Mouse (Mus musculus): Measurements from ENCODE around the gene Gm5485. TPM values are rescaled to one million over a fixed set of nuclear protein-coding genes. Genes with fewer than 3 reads are reported as not detected.

Gene Gm5485
- polyA plus RNA-seq, 1 experiment = not detected

DNA sequence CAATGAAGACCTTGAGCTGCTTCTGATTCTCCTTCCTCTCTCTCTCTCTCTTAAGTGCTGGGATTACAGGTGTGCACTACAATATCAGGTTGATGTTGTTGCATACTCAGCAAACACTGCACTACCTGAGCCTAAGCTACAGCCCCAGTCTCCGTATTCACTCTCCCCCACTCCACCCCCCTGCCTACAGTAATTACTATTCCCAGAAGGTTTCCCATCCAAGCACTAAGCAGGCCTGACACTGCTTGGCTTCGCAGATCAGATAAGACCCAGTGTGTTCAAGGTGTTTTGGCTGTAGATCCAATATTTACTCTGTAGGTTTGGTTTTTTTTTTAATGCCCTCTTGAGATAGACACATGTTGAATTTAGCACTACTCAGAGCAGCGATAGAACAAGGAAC is 2.1 kb downstream of the Gm5485 start:
- DNase-seq (ENCODE audit: low read depth) = no peak
- TF ChIP-seq CTCF (IDR thresholded peaks at IDR 0.05; ENCODE audit: borderline replicate concordance, extremely low read depth, insufficient read depth, insufficient read length) (no peak), POLR2A (IDR thresholded peaks at IDR 0.05; ENCODE audit: borderline replicate concordance, extremely low read depth, insufficient read depth, insufficient read length, poor library complexity, severe bottlenecking) (no peak)

DNA sequence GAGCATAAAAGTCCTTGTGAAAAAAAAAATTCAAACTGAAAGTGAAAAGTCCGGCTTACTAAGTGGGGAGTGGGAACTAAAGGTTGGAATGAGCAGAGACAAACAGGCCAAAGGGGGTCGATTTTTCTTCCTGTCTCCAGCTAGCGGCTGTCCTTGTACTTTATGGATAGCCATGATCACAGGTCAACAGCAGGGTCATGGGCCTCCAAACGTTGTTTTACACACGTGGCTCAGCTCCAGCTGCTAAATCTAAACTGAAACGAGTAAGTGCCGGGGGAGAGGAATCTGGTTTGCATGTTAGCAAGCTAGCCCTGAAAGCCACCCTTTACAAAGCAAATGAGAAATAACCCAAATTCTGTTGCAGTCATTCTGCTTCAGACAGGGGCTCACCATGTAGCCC is 2.6 kb downstream of the Gm5485 start:
- TF ChIP-seq CTCF (IDR thresholded peaks at IDR 0.05; ENCODE audit: borderline replicate concordance, extremely low read depth, insufficient read depth, insufficient read length) (no peak), POLR2A (IDR thresholded peaks at IDR 0.05; ENCODE audit: borderline replicate concordance, extremely low read depth, insufficient read depth, insufficient read length, poor library complexity, severe bottlenecking) (no peak)
- DNase-seq (ENCODE audit: low read depth) = no peak

DNA sequence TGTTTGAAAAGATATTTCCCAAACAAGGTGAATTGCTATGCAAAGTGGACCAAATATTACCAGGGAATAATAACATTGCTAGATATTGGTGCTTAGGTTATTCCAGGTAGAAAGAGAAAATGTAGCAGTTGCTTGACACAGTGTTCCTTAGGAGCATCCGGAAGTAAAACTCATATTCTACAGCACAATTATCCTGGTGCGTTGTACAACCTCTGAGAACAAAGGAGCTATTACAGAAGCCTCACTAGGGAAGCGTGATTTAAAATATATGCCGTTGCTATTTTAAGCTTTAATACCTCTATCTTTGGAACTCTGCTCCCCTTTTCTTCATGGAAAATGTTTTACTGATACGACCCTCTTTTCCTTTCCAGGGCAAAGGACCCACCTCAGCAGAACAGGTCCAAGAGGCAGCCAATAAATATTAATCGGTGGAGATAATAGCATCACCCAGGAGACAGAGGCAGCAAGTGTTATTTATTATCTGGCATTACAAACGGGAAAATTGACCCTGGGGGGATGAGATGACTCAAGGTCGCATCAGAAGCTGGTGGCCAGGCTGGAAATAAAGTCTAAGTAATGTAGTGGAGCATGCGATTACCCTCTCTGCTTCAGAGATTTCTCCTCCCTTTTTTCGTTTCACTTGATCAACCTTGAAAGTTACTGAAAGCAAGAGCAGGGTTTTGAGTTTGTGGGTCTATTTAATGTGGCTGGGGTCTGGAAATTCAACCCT is 6.4 kb downstream of the Gm5485 start:
- TF ChIP-seq POLR2A (IDR thresholded peaks at IDR 0.05; ENCODE audit: borderline replicate concordance, extremely low read depth, insufficient read depth, insufficient read length, poor library complexity, severe bottlenecking) = no peak
- TF ChIP-seq CTCF (IDR thresholded peaks at IDR 0.05; ENCODE audit: borderline replicate concordance, extremely low read depth, insufficient read depth, insufficient read length) = no peak
- no peak for DNase-seq (ENCODE audit: low read depth)

DNA sequence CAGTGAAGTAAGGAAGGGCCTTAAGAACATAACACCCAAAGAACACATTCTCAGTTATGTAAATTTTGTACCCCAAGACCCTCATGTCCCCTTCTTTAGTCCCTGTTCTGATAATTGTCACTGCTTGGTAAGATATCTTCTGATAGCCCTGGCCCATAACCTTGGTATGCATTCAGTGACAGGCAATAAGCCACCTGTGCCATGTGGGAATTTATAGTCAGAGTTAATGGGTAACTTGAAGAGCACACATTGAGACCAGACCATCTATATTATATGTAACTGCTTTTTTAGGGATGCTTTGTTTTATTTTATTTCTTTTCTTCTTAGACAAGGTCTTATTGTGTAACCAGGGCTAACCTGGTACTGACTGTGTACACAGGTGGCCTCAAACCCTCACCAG is 8.2 kb downstream of the Gm5485 start:
- TF ChIP-seq POLR2A (IDR thresholded peaks at IDR 0.05; ENCODE audit: borderline replicate concordance, extremely low read depth, insufficient read depth, insufficient read length, poor library complexity, severe bottlenecking) = no peak
- no peak for DNase-seq (ENCODE audit: low read depth)

DNA sequence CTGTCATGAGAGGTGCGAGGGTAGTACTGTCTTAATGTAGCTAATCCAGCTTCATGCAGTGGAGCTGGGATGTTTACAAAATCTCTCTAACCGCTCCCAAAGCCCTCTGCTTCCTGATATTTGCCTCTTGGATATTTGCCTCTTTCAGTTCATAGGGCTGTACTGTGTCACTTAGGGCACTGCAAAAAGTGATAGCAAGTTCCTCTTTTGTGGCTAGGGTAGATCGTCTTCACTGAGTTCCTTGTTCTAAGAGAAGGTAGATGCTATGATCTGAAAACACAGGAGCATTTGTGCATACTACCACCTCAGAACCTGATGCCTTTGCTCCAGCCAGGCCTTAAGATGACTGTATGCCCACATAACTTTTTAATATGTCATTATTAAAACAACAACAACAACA is 8.8 kb downstream of the Gm5485 start:
- DNase-seq (ENCODE audit: low read depth) = no peak
- TF ChIP-seq CTCF (IDR thresholded peaks at IDR 0.05; ENCODE audit: borderline replicate concordance, extremely low read depth, insufficient read depth, insufficient read length) = no peak

DNA sequence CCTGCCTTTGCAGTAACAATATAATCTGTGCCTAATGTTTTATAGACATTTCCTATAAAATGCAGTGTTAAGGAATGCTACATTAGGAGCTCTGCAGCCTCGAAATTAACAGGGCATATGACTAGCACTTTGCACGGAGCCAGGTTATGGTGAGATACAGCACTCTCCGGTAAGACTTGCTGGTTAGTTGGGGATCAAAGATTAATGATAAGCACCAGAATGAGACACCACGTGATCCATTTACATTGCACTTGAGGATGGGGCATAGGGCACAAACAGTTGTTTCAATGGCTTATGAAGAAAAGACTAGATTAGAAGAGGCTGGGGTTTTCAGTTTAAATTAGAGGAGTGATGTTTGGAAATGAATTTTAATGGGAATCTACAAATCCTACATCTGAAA is 9.3 kb downstream of the Gm5485 start:
- TF ChIP-seq CTCF (IDR thresholded peaks at IDR 0.05; ENCODE audit: borderline replicate concordance, extremely low read depth, insufficient read depth, insufficient read length) (no peak), POLR2A (IDR thresholded peaks at IDR 0.05; ENCODE audit: borderline replicate concordance, extremely low read depth, insufficient read depth, insufficient read length, poor library complexity, severe bottlenecking) (no peak)
- DNase-seq (ENCODE audit: low read depth) = no peak

DNA sequence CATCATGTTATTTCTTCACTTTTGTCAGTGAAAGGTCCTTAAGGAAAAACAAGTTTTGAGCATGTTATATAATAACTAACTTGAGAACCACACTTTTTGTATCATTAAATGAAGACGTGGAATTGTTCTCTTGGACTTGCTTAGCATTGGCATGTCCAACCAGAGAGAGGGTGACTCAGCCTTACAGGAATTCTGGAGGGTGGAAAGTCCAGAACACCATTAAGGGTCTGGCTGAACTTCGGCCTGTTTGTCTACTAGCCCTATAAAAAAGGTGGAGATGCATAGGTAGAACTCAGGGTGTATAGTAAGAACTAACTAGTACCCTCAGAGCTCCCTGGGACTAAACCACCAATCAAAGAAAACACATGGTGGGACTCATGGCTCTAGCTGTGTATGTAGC is 16.9 kb downstream of the Gm5485 start:
- DNase-seq (ENCODE audit: low read depth) = no peak
- TF ChIP-seq CTCF (IDR thresholded peaks at IDR 0.05; ENCODE audit: borderline replicate concordance, extremely low read depth, insufficient read depth, insufficient read length) = no peak
- no peak for TF ChIP-seq POLR2A (IDR thresholded peaks at IDR 0.05; ENCODE audit: borderline replicate concordance, extremely low read depth, insufficient read depth, insufficient read length, poor library complexity, severe bottlenecking)

DNA sequence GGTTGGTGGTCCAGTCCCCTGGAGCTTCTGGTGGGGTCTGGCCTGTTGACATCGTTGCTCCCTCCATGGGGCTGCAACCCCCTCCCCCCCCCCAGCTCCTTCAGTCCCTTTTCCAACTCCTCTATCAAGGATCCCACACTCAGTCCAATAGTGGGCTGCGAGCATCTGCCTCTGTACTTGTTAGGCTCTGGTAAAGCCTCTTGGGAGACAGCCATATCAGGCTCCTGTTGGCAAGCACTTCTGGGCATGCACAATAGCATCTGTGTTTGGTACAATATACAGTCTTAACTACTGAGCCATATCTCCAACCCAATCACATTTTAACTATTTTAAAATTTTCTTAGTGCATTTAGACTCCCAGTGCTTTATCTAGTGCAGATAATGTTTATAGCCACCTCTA is 25.2 kb downstream of the Gm5485 start:
- TF ChIP-seq CTCF (IDR thresholded peaks at IDR 0.05; ENCODE audit: borderline replicate concordance, extremely low read depth, insufficient read depth, insufficient read length) (no peak), POLR2A (IDR thresholded peaks at IDR 0.05; ENCODE audit: borderline replicate concordance, extremely low read depth, insufficient read depth, insufficient read length, poor library complexity, severe bottlenecking) (no peak)
- DNase-seq (ENCODE audit: low read depth) = peak; percentile 20

DNA sequence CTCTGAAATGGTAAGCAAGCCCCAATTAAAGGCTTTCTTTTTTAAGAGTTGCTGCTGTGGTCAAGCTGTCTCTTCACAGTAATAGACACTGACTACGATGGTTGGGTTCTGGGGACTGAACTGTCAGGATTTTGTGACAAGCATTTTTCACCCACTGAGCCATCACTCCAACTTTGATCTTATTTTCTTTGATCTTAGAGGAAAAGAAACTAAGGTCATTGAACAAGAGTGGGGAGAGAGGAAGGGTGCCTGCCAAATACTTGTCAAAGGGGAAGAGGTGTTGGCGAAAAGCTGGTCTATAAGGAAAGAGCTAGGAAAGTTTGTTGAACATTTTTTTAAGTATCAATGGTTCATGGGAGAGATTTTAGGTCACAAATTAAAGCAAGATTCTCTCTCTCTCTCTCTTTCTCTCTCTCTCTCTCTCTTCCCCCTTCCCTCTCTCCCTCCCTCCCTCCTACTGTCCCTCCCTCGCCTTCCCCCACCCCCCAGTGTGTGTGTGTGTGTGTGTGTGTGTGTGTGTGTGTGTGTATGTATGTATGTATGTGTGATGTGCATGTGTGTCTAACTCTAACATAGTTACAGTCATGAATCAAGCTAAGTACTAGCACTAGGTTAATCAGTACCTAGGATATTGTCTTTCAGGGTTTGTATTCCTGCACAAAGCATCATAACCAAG is 28.5 kb downstream of the Gm5485 start:
- TF ChIP-seq POLR2A (IDR thresholded peaks at IDR 0.05; ENCODE audit: borderline replicate concordance, extremely low read depth, insufficient read depth, insufficient read length, poor library complexity, severe bottlenecking) = no peak
- no peak for DNase-seq (ENCODE audit: low read depth)

DNA sequence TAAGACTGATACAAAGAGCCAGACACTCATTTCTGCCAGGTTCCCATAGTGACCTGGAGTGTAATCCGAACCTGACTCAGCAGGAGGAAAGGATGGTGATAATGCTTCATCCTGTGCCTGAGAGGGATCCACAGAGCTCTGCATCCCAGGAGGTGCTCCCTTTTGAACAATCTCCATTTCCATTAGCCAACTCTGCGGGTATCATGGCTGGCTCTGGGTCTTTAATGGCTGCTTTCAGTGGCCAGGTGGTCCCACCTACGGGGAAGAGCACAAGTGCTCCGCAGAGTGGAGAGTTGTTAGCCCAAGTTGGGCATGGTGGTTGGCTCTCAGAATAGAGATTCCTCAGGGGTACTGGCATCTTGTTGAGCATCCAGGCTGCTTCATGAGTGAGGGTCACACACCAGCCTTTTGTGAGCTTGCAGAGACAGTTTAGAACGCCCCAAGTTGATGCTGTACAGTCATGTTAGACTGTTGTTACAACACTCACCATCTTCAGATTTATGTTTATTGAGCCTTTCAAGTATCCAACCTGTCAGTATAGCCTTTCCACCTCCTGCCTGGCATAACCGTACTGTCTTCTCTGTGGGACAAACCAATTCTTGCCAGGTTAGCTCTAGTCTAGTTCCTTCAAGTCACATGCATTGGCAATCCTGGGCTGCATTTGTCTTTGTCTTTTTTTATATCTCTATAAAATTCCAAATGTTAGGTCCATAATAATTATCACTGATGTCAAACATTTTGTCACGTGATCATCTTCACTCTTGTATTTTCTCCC is 38.3 kb downstream of the Gm5485 start:
- no peak for DNase-seq (ENCODE audit: low read depth)
- no peak for TF ChIP-seq POLR2A (IDR thresholded peaks at IDR 0.05; ENCODE audit: borderline replicate concordance, extremely low read depth, insufficient read depth, insufficient read length, poor library complexity, severe bottlenecking)

DNA sequence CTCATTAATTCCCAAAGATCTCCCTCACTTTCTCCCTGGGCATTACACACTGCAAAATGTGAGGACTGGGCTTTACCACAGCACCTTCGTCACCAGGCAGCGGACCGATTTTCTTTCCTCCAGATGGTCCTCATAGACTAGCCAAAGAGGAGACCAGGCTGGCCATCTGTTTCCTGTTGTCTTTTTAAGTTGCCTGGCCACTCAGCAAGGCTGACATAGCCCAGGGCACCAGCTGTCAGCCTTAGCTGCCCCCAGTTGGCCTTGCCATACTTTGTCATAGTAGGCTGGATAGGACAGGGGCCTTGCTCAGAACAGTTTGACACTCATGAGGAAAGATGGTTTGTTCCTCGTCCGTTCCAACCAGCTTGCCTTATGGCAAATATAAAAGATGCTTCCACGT is 39.8 kb downstream of the Gm5485 start:
- DNase-seq (ENCODE audit: low read depth) = peak; percentile 15
- TF ChIP-seq CTCF (IDR thresholded peaks at IDR 0.05; ENCODE audit: borderline replicate concordance, extremely low read depth, insufficient read depth, insufficient read length) (no peak), POLR2A (IDR thresholded peaks at IDR 0.05; ENCODE audit: borderline replicate concordance, extremely low read depth, insufficient read depth, insufficient read length, poor library complexity, severe bottlenecking) (no peak)

DNA sequence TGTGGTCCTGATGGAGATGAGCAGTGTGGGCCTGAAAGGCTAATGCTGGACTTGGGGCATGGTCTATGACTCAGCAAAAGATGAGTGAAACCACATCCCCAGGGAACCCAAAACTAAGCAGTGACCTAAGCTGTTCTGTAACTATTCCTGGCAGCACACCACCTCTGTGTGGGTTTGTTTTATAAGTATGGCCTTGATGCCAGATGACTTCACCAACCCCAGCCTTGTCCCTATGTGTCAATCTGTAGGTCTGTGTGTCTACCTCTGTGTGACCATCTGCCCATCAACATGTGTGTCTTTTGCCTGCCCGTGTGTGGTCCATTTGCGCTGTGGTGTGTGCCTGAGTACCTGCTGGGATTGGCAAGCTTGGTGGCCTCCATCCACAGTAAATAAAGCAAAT is 44.1 kb downstream of the Gm5485 start:
- no peak for DNase-seq (ENCODE audit: low read depth)
- TF ChIP-seq POLR2A (IDR thresholded peaks at IDR 0.05; ENCODE audit: borderline replicate concordance, extremely low read depth, insufficient read depth, insufficient read length, poor library complexity, severe bottlenecking) (no peak), CTCF (IDR thresholded peaks at IDR 0.05; ENCODE audit: borderline replicate concordance, extremely low read depth, insufficient read depth, insufficient read length) (no peak)

Measured in brain, embryonic 14.5 days (tissue).